Mouse (Mus musculus) forebrain, postnatal 0 days (tissue): ENCODE measurements at regions not wholly inside any gene's neighbourhood (a gene's known extent, or its start where the extent isn't known, plus 50 kb on each side); places are given as distances from the start of the nearest gene placed in this dataset.
A peak's percentile ranks its signal among the peaks of the same experiment; 100 is the strongest.

Experiments used
- ATAC-seq: fragments of 200-750 bp; cut with Nextera tagmentation; 2 replicates; pipeline ENCODE4 v1.8.0; 2017; ENCODE audit warnings: mild to moderate bottlenecking, moderate library complexity
- DNase-seq: peaks from one replicate; pipeline ENCODE4 v3.0.0-alpha.2; 2015
- H3K27ac ChIP-seq: fragments of 300-500 bp; sonication (generic); 2 replicates; pipeline ENCODE4 v1.5.1; 2014; ENCODE audit warnings: low read depth, mild to moderate bottlenecking, antibody characterized with exemption, low read length, moderate library complexity, mixed read lengths
- H3K27me3 ChIP-seq: fragments of 300-500 bp; sonication (generic); 2 replicates; pipeline ENCODE4 v1.6.1; 2014; ENCODE audit warnings: mild to moderate bottlenecking, low read length, mixed read lengths; ENCODE audit not compliant: insufficient read depth
- H3K36me3 ChIP-seq: fragments of 300-500 bp; sonication (generic); 2 replicates; pipeline ENCODE4 v1.6.1; 2014; ENCODE audit warnings: mild to moderate bottlenecking, moderate library complexity; ENCODE audit not compliant: insufficient read depth
- H3K4me1 ChIP-seq: fragments of 300-500 bp; sonication (generic); 2 replicates; pipeline ENCODE4 v1.6.1; 2014; ENCODE audit warnings: antibody characterized with exemption; ENCODE audit not compliant: insufficient read depth
- H3K4me2 ChIP-seq: fragments of 300-500 bp; sonication (generic); 2 replicates; pipeline ENCODE4 v1.6.1; 2014; ENCODE audit warnings: low read depth, mild to moderate bottlenecking, moderate library complexity
- H3K4me3 ChIP-seq: fragments of 300-500 bp; sonication (generic); 2 replicates; pipeline ENCODE4 v1.5.1; 2014; ENCODE audit warnings: low read depth, low read length, mixed read lengths
- H3K9ac ChIP-seq: fragments of 300-500 bp; sonication (generic); 2 replicates; pipeline ENCODE4 v1.6.1; 2014; ENCODE audit warnings: mild to moderate bottlenecking
- H3K9me3 ChIP-seq: fragments of 300-500 bp; sonication (generic); 2 replicates; pipeline ENCODE4 v1.6.1; 2016; ENCODE audit warnings: low read length
- CTCF ChIP-seq: sonication (generic); IDR thresholded peaks from 2 replicates; pipeline ENCODE4 v1.5.1; 2016; ENCODE audit warnings: antibody characterized with exemption, control low read depth, low read depth
- WGBS: fragments of 180-500 bp; shearing (Covaris S2); extraction: QIAGEN DNeasy Blood & Tissue Kit; methylation state at CpG from one replicate; pipeline ENCODE4 v1.1.7; 2014; 5-methylcytosine and 5-hydroxymethylcytosine counted together

- Histone ChIP-seq H3K4me3 (no peak overlapping the region), H3K36me3 (no peaks in the 10 kb centered on the region), H3K4me1 (no peaks in the 10 kb centered on the region), H3K9me3 (no peaks in the 10 kb centered on the region), H3K9ac (no peak overlapping the region), H3K27me3 (no peaks in the 10 kb centered on the region), H3K4me2 (no peak overlapping the region), H3K27ac (no peak overlapping the region)
- 76% methylated on average over 7 of the region's 7 CpGs for WGBS
- DNase-seq (no peak), ATAC-seq (no peak)
- TF ChIP-seq CTCF = no peak
These were observed 328.9 kb upstream of the Kcnab2 start for GRCm38 (mm10) chr4:152806611-152807010.

- Histone ChIP-seq H3K27me3 (no peaks in the 10 kb centered on the region), H3K27ac (no peak overlapping the region), H3K36me3 (no peaks in the 10 kb centered on the region), H3K4me2 (no peak overlapping the region), H3K9me3 (no peaks in the 10 kb centered on the region), H3K4me3 (no peak overlapping the region), H3K9ac (no peak overlapping the region), H3K4me1 (no peaks in the 10 kb centered on the region)
- no peak for TF ChIP-seq CTCF
- no peak for ATAC-seq
- 15% methylated on average over 10 of the region's 10 CpGs for WGBS
- no peak for DNase-seq
These were observed 321.7 kb upstream of the Kcnab2 start for GRCm38 (mm10) chr4:152799392-152799791.

GRCm38 (mm10) chr4:152788431-152788830 lies 310.8 kb upstream of the Kcnab2 start:
- 42% methylated on average over 7 of the region's 7 CpGs for WGBS
- H3K9ac ChIP-seq = no peak overlapping the region
- TF ChIP-seq CTCF = no peak
- peaks cover 13% of the 10 kb centered on the region; the same call in 1 of the 2 replicates for H3K4me1 ChIP-seq
- peak; percentile 36 for ATAC-seq
- H3K36me3 ChIP-seq = no peaks in the 10 kb centered on the region
- peaks cover 12% of the 10 kb centered on the region; the same call in 1 of the 2 replicates for H3K9me3 ChIP-seq
- DNase-seq = peak; percentile 63
- peak overlapping the region; percentile 45; the same call in 1 of the 2 replicates for H3K27ac ChIP-seq
- H3K27me3 ChIP-seq = no peaks in the 10 kb centered on the region
- H3K4me3 ChIP-seq = no peak overlapping the region
- H3K4me2 ChIP-seq = no peak overlapping the region

- TF ChIP-seq CTCF = no peak
- DNase-seq = peak; percentile 35
- H3K4me1 ChIP-seq = peaks cover 13% of the 10 kb centered on the region; the same call in 1 of the 2 replicates
- H3K27ac ChIP-seq = no peak overlapping the region
- no peaks in the 10 kb centered on the region for H3K27me3 ChIP-seq
- no peaks in the 10 kb centered on the region for H3K36me3 ChIP-seq
- H3K4me3 ChIP-seq = no peak overlapping the region
- no peak overlapping the region for H3K9ac ChIP-seq
- H3K9me3 ChIP-seq = no peaks in the 10 kb centered on the region
- peak; percentile 54; the same call in 1 of the 2 replicates for ATAC-seq
- 21% methylated on average over 2 of the region's 2 CpGs for WGBS
- H3K4me2 ChIP-seq = no peak overlapping the region
These were observed 307.3 kb upstream of the Kcnab2 start for GRCm38 (mm10) chr4:152784972-152785371.

GRCm38 (mm10) chr4:152779526-152779925 lies 301.9 kb upstream of the Kcnab2 start:
- TF ChIP-seq CTCF = no peak
- no peaks in the 10 kb centered on the region for H3K9me3 ChIP-seq
- H3K36me3 ChIP-seq = no peaks in the 10 kb centered on the region
- no peak overlapping the region for H3K4me3 ChIP-seq
- 74% methylated on average over 17 of the region's 17 CpGs for WGBS
- H3K4me2 ChIP-seq = no peak overlapping the region
- peak; percentile 16 for DNase-seq
- no peaks in the 10 kb centered on the region for H3K27me3 ChIP-seq
- no peak overlapping the region for H3K9ac ChIP-seq
- no peak overlapping the region for H3K27ac ChIP-seq
- H3K4me1 ChIP-seq = 0 out of 2 replicates have a peak, but pooled peaks cover under 1% of the 10 kb centered on the region
- ATAC-seq = no peak

- WGBS = 80% methylated on average over 6 of the region's 6 CpGs
- no peak overlapping the region for H3K4me3 ChIP-seq
- no peak overlapping the region for H3K27ac ChIP-seq
- no peaks in the 10 kb centered on the region for H3K27me3 ChIP-seq
- ATAC-seq (no peak), DNase-seq (no peak)
- H3K4me1 ChIP-seq = no peaks in the 10 kb centered on the region
- H3K4me2 ChIP-seq = no peak overlapping the region
- no peak overlapping the region for H3K9ac ChIP-seq
- H3K9me3 ChIP-seq = no peaks in the 10 kb centered on the region
- no peaks in the 10 kb centered on the region for H3K36me3 ChIP-seq
- no peak for TF ChIP-seq CTCF
These were observed 298.1 kb upstream of the Kcnab2 start for GRCm38 (mm10) chr4:152775801-152776200.

GRCm38 (mm10) chr4:152771386-152771785 lies 293.7 kb upstream of the Kcnab2 start:
- no peak overlapping the region for H3K27ac ChIP-seq
- no peak for ATAC-seq
- no peak overlapping the region for H3K9ac ChIP-seq
- WGBS = 82% methylated on average over 7 of the region's 7 CpGs
- no peak overlapping the region for H3K4me3 ChIP-seq
- no peaks in the 10 kb centered on the region for H3K4me1 ChIP-seq
- no peak for TF ChIP-seq CTCF
- DNase-seq = no peak
- no peaks in the 10 kb centered on the region for H3K36me3 ChIP-seq
- H3K27me3 ChIP-seq = no peaks in the 10 kb centered on the region
- H3K4me2 ChIP-seq = no peak overlapping the region
- H3K9me3 ChIP-seq = no peaks in the 10 kb centered on the region

- ATAC-seq (no peak), DNase-seq (no peak)
- H3K27me3 ChIP-seq = no peaks in the 10 kb centered on the region
- no peak overlapping the region for H3K4me3 ChIP-seq
- no peak overlapping the region for H3K4me2 ChIP-seq
- H3K36me3 ChIP-seq = no peaks in the 10 kb centered on the region
- TF ChIP-seq CTCF = peak; percentile 40; the same call in 1 of the 2 replicates
- no peak overlapping the region for H3K27ac ChIP-seq
- H3K9ac ChIP-seq = no peak overlapping the region
- no peaks in the 10 kb centered on the region for H3K9me3 ChIP-seq
- 91% methylated on average over 5 of the region's 5 CpGs for WGBS
- H3K4me1 ChIP-seq = no peaks in the 10 kb centered on the region
These were observed 289.7 kb upstream of the Kcnab2 start for GRCm38 (mm10) chr4:152767372-152767771.
